Mouse (Mus musculus) spleen, adult 2 months (tissue): Measurements from ENCODE around the gene March10.

ENCODE experiments used
- CTCF ChIP-seq: fragments of 200-500 bp; IDR thresholded peaks from 2 replicates; pipeline ENCODE4 v1.5.1; 2011; ENCODE audit warnings: mild to moderate bottlenecking, inconsistent platforms; ENCODE audit not compliant: insufficient read depth, insufficient read length, insufficient replicate concordance; ENCODE audit errors: extremely low read depth
- POLR2A ChIP-seq: fragments of 200-500 bp; IDR thresholded peaks from 2 replicates; pipeline ENCODE4 v1.6.1; 2011; ENCODE audit warnings: low read depth, low read length, inconsistent platforms

DNA sequence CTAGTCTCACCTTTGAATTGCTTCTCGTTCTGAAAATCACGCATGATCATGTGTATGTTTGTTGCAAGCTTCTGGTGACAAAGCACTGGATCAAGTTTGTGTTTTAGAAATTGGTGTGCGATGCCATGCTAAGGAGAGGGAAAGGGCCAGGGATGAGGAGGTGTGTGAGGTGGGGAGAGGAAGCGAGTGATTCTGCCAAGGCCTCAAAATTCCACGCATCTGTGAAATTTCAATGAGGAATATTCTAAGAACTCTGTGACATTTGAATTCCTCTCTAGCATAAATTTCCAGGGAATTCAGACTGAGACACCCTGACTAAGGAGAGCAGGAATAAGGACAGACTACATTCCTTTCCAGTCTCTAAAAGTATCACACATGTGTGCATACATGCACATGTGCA is 1.4 kb downstream of the March10 start:
- TF ChIP-seq CTCF (no peak), POLR2A (no peak)
